Mouse (Mus musculus): Measurements from ENCODE around the gene Sync. TPM values are rescaled to one million over a fixed set of nuclear protein-coding genes. Genes with fewer than 3 reads are reported as not detected.
A peak's percentile ranks its signal among the peaks of the same experiment; 100 is the strongest.

Sync gene
- total RNA-seq, 2 experiments from 2014 or later: 1.3 to 2.1 TPM

DNA sequence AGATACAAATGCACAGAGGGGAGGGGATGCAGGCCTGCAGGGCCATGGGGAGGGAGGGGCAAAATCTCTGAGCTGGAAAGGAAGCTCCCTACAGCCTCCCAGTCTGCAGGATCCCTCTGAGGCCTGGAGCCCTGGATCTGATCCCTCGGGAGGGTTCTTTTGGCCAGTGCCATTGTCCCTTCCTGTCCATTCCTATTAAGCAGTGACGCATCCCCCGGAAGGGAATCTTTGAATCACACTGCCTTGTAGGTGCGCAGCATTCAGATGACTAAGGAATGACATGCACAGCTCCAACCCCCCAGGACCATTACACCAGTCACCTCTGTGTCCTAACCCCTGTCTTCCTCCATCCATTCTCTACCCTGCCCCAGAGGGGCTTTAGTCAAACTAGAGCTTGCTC, 28.3 kb upstream of the Sync start:
- no peak for DNase-seq (ENCODE audit: low spot score in 2 of 2)
- intact Hi-C loops (cut with DNase I): no loop called here

DNA sequence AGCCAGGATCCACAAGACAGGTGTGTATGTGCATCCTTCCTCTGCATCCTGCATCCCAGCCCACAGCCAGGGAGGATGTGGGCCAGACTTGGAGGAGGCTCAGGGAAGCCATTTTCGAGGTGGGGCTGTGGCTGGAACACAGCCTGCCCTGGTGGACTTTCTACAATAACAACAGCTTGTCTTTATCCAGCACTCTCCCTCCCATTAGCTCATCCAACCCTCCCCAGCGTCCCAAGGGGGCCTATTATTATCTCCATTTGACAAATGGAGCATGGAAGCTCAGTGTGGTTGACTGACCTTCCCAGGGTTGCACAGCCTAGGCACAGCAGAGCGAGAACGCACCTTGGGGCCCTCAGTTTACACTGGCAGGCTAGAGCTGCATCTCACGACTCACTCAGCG, 26.7 kb upstream of the Sync start:
- intact Hi-C loops (cut with DNase I): no loop called here
- no peak for DNase-seq (ENCODE audit: low spot score in 2 of 2)

DNA sequence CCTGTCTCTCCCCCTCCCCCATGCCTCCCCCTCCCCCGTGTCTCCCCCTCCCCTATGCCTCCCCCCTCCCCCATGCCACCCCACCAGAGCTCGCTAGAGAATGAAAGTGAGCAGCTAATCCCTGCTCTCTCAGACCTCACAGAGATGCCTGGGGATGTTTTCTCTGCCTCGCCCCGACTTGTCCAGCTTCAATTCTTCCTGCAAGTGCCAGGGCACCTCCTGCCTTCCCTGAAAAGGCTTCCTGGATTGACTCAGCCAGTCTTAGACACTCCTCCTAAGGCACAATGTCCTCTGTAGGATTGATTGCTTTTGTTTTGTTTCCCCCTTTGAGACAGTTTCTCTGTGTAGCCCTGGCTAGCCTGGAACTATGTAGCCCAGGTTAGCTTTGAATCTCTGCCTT, 26.2 kb upstream of the Sync start, which contains the start of gene C77080:
Gene C77080, minus strand, starts transcription at position 209 of the 400 bp plus-strand sequence.
- intact Hi-C loops (cut with DNase I): no loop called here

DNA sequence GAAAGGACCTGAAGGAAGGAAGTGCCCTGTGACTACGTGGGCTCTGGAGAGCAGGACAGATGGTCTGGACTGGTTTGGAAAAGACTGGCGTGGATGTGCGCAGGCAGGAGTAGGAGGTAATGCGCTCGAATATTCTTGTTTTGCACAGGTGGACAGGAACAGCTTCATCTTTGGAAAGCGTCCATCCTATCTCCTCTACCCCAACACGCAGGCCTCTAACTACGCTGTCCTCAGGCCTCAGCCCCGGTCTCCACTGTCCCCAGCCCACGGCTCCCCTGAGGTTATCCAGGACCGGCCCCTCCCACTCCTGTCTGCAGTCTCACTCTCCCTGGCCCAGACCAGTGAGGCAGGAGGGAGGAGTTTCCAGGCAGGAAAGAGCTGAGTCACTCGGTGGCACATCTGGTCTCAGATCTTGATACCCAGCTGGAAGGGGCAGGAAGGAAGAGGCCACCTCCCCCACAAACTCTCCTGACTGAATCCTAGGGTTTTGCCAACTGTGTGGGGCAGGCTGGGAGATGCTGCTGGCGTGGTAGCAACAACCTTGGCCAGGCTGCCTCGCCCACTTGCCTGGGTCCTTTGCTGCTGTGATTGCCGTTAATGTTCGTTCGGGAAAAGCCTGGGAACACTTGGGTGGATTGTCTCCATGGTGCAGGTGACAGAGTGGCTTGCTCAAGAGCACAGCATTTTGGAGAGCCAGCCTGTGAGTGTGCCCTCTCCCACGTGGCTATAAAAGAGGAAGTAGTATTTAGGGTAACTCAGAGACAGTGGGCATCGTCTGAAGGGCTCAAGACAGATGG, 24.0 kb upstream of the Sync start:
- intact Hi-C loops (cut with DNase I): no loop called here
- DNase-seq (ENCODE audit: low spot score in 2 of 2): peak; percentile 67 to 71

More for the DNA sequence above, 26.2 kb upstream of the Sync start, which contains the start of gene C77080:
- no peak for DNase-seq (ENCODE audit: low spot score in 2 of 2)

DNA sequence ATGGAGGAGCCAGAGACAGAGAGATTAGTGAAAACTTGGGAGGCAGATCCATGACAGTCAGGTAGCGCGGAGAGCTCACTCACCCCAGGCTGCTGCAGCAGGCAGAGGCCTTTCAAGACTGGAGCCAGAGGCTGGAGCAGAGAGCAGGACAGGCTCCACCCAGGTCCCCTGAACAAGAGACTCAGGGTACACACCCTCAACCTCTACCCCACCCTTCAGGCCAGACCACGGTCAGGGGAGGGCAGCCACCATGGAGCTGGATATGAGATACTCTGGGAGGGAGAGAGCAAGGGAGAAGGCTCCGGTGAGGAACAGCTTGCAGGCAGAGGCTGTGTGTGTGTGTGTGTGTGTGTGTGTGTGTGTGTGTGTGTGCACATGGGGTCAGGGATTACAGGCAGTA, 21.2 kb upstream of the Sync start:
- DNase-seq (ENCODE audit: low spot score in 2 of 2): no peak
- intact Hi-C loops (cut with DNase I): no loop called here

DNA sequence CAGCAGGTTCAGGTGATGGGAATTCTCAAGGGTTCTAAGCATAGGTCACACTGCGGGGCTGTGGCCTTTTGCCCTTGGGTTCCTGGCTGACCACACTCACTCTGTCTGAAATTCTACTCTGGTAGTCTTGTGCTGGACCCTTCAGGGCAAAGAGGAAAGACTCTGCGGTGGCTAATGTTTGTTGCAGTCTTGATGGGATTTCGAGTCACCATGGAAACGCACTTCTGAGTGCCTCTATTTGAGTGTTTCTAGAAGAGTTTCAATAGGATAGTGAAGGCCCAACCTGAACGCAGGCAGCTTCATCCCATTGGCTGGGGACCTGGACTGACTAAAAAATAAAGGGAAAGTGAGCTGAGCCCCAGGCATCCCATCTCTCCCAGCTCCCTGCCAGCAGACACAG, 20.6 kb upstream of the Sync start:
- DNase-seq (ENCODE audit: low spot score in 2 of 2): no peak
- intact Hi-C loops (cut with DNase I): no loop called here

DNA sequence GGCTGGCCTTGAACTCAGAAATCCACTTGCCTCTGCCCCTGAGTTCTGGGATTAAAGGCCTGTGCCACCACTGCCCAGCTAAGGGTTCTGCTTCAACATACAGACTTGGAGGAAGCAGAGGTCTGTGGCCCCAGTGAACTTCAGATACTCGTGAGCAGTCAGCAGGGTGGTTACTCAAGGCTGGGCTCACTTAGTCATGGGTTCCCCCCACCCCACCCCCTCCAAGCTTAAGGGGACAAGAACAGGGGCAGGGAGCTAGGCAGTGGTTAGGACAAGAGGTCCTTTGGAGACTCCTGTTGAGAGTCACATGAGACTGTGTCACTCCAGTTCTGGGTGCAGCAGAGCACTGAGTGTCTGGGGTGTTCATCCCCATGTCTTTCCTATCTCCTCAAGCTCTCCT, 18.7 kb upstream of the Sync start:
- intact Hi-C loops (cut with DNase I): no loop called here
- no peak for DNase-seq (ENCODE audit: low spot score in 2 of 2)

DNA sequence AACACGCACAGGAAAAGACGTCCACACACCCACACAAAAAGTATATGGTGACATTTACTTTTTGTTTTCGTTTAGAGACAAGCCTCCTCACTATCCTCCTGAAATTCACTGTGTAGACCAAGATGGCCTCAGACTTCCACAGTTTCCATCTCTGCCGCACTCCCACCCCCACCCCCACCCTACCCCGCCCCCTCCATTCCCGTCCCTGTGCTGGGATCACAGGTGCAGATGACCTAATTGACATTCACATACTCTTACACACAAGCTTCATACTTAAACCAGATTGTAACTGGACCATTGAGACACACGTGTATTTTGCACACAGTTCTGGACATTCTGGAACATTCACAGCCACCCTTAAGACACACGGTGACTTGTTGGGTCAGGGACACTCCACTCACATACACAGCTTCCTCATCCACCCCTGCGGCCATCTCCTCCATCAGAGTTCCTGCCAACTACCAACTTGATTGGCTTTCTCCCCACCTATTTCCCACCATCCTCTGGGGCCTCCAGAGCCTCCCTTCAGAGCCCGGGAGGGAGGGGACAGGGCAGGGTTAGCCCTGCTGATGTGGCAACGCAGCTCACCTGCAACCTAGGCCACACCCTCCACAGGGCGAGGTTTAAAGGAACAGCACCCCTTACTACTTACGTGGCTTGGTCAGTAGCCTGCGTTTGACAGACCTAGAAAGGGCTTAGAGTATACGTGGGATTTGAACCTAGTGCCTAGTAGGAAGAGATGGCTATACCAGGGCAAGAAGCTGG, 15.2 kb upstream of the Sync start:
- intact Hi-C loops (cut with DNase I): no loop called here
- DNase-seq (ENCODE audit: low spot score in 2 of 2): no peak

DNA sequence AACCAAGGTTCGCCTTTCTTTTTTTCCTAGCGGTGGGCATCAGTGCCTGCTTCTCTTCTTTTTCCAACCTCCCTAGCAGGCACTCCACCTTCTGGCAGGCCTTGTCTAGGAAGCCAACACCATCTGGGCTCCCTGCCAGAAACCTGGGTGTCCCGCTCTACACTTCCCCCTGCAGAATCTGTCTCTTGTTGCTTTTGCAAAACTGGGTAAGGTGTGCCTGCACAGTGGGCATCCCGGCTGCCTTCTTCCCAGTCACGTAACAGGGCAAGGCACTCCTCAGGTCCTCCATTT, 14.7 kb upstream of the Sync start:
- intact Hi-C loops (cut with DNase I): no loop called here

DNA sequence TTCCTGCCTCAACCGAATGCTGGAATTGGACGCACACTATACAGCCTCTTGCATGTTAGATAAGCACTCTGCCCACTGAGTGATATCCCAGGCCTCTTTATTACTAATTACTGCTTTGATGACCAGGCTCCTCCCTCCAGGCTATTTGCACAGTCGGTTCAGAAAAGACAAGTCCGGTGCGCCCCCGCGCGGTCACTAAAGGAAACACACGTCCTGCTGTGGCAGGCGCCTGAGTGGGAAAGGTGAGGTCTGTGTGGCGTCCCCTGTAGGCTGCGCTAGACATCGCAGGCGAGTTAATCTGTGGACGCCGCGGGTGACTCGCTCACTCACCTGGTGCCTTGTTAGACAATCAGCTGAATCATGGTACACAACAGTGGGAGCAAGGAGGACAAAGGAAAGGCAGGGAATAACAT, 11.0 kb upstream of the Sync start:
- intact Hi-C loops (cut with DNase I): loop anchor here (2.0 to 5.0 kb wide), 3 partner anchors 39 to 129 kb away; no protein-coding TSS in a partner anchor

More for the DNA sequence above, 14.7 kb upstream of the Sync start:
- peak in 1 of 2 experiments; percentile 57 for DNase-seq (ENCODE audit: low spot score in 2 of 2)

DNA sequence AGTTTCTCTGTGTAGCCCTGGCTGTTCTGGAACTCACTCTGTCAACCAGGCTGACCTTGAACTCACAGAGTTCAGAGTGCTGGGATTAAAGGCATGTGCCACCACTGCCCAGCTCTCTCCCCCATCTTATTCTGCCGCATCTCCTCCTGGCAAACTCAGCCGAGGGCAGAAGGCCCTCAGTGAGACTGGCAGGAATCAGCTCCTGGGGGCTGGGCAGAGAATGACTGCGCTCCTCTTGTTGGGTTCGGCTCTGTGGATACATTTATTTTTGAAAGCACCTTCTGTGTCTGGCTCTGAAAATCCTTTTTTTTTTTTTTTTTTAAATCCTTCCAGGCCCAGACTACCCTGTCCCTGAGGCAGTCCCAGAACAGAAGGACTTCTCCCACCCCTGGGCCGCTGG, 4.6 kb upstream of the Sync start:
- intact Hi-C loops (cut with DNase I): no loop called here
- DNase-seq (ENCODE audit: low spot score in 2 of 2): no peak

More for the DNA sequence above, 11.0 kb upstream of the Sync start:
- peak; percentile 90 to 93 for DNase-seq (ENCODE audit: low spot score in 2 of 2)

DNA sequence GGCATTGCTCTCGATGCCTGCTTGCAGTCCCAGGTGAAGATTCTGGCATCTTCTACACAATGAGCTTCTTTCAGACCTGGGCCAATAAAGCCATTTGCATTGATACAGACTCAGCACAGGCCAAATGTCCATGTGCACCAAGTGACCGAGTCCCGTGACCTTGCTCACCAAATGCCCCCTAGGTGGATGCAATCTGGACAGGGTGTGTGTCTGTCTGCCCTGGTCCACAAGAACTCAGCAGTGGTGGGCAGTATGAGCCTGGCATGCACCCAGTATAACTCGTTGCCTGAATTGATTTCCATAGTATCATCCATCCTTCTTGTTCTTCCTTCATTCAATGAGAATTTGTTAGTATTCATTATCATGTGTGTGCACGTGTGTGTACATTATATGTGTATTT, 4.2 kb upstream of the Sync start:
- no peak for DNase-seq (ENCODE audit: low spot score in 2 of 2)
- intact Hi-C loops (cut with DNase I): no loop called here

DNA sequence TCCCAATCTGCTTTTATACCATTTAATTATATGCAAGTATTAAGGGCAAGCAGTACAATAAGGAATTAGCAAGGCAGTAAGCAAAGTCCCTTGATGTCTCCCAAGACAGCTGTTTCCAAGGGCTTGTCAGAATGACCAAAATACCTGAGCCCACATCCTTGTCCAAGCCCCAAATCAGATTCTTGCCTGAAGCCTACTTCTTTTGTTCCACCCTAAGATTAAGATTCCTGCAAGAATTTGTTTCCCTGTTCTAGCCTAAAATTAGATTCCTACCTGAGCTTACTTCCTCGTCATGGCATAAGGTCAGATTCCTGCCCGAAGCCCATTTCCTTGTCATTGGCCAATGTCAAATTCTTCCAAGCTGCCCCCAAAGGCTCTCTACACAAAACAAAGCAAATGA, 2.7 kb upstream of the Sync start:
- intact Hi-C loops (cut with DNase I): no loop called here
- no peak for DNase-seq (ENCODE audit: low spot score in 2 of 2)

DNA sequence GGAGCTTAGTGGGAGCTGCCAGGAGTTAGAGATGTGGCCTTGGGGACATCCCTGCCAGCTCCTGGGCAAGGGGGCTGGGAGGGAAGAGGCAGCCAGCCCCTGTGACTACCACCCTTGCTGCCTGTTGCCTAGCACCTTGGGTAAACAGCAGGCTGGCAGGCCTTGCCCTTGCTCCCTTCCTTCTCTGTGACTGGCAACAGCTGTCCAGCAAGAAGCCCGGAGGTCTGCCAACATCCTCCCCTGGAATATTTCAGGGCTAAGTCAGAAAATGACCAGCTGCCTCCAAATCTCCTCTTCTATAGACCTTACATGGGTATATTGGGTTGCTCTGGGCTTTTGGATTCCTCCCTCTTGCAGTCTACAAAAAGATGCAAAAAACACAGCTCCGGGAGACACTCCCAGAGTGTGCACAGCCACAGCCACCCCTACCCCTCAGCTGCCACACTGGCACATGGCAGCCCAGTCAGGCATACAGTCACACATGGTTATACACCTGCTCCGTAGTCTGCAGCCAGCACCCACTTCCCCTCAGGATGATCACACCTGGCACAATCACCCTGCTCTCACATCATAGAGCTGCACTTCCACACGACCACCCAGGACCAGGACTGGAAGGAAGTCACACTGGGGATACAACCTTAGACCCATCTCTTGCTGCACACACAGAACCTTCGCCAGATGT, 1.3 kb upstream of the Sync start:
- DNase-seq (ENCODE audit: low spot score in 2 of 2): no peak
- intact Hi-C loops (cut with DNase I): no loop called here

DNA sequence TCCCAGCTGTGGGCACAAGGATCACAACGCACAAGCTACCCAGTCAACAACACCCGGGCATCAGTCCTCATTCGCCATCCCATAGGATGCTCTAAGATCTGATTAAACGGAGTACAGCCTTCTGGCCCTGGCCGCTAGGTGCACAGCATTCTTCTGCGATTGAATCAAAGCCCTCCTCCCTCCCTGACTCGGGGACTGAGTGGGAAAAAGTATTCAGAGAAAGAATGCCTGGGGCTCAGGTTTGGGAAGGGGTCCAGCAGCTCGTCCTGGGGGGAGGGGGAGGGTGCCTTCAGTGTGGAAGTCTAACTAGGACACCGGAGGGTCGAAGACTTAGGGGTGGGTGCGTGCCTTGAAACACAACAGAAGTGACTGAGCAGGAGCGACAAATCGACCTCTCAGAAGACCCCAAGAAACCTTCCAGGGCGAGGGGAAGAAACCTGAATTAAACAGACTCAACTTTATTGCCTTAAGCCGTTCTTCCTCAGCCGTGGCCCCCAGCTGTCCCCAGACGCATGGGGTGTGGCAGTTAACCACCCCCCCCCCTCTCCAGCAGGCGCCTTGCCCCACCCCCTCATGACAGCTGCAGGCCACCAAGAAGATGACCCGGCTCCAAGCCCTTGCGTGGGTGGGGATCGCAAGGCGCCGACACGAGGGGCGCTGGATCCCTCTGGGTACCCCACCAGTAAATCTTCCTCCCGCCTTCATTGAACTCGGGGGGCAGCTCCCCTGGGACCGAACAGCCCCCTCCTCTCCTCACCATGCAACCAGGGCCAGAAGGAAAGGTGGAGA, 540 bp upstream of the Sync start:
- intact Hi-C loops (cut with DNase I): no loop called here
- no peak for DNase-seq (ENCODE audit: low spot score in 2 of 2)

DNA sequence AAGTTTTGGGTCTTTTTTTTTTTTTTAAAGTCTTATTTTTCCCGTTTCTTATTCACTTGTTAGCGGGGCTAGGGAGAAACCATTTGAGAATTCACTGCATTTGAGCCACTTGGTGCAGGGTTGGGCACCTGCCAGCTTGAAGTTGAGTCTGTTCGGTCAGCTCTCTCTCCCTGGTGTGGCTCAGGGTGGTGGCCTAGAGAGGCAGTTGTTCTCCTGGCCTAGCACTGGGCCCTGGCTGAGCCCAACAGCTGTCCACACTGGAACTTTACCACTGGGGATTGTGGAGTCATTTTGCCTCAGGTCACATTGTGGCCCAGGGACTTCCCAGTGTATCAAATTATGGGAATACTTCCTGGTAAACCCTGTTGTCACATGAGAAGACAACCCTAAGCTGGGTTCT, 650 bp downstream of the Sync start:
- intact Hi-C loops (cut with DNase I): no loop called here
- DNase-seq (ENCODE audit: low spot score in 2 of 2): no peak

DNA sequence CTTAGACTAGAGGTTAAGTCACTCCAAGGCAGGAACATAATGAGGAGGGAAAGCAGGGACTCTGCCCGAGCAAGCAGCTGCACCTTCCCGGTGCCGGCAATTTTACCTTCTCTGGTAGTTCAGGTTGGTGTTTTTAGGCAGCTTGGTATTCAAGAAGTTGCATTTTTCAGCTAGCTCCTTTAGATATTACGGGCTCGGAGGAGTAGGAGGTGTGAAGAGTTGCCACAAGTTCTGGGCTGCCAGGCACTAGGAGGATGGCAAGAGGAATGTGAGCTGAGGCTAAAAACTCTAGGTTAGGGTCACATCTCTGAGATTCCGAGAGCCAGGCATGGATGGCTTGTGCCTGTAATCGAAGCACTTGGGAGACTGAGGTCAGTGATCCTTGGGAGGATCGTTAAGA, 2.3 kb downstream of the Sync start:
- intact Hi-C loops (cut with DNase I): no loop called here
- no peak for DNase-seq (ENCODE audit: low spot score in 2 of 2)

DNA sequence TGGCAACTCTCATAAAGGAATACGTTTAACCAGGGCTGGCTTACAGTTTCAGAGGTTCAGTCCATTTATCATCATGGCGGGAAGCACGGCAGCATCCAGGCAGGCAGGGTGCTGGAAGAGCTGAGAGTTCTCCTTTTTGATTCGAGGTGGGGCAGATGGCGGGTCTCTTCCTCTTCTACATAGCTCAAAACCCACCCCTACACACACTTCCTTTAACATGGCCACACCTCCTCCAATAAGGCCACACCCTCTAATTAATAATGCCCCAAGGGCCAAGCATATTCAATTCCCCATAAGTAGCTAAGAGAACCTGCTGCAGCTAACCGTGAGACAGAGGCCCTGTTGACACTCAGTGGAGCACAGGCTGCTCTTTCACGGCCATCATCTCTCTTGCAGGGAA, 5.4 kb downstream of the Sync start:
- no peak for DNase-seq (ENCODE audit: low spot score in 2 of 2)
- intact Hi-C loops (cut with DNase I): no loop called here

DNA sequence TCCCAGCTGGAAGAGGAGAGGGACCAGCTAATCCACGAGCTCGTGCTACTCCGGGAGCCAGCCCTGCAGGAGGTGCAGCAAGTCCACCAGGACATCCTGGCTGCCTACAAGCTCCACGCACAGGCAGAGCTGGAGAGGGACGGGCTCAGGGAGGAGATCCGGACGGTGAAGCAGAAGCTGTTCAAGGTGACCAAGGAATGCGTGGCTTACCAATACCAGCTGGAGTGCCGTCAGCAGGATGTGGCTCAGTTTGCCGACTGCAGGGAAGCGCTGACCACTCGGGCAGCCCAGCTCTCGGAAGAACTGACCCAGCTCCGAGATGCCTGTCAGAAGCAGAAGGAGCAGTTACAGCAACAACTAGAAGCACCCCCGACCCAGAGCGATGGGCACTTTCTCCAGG, 6.3 kb downstream of the Sync start:
- intact Hi-C loops (cut with DNase I): no loop called here
- no peak for DNase-seq (ENCODE audit: low spot score in 2 of 2)

DNA sequence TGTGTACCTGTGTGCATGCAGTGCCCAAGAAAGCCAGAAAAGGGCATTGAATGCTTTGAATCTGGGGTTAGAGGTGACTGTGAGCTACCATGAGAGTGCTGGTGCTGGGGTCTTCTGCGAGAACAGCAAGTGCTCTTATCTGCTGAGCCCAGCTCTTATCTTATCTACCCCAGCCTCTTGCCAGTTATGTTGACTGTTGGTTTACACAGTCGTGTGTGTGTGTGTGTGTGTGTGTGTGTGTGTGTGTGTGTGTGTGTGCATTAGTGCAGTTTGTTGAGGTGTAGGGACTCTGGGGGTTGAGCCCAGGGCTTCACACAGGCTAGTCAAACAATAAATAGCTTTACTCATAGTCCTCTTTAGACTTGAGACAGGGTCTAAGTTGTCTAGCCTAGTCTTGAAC, 7.8 kb downstream of the Sync start:
- no peak for DNase-seq (ENCODE audit: low spot score in 2 of 2)
- intact Hi-C loops (cut with DNase I): no loop called here
